Mouse (Mus musculus): ENCODE results near the gene Ggta1.

Ggta1 gene

DNA sequence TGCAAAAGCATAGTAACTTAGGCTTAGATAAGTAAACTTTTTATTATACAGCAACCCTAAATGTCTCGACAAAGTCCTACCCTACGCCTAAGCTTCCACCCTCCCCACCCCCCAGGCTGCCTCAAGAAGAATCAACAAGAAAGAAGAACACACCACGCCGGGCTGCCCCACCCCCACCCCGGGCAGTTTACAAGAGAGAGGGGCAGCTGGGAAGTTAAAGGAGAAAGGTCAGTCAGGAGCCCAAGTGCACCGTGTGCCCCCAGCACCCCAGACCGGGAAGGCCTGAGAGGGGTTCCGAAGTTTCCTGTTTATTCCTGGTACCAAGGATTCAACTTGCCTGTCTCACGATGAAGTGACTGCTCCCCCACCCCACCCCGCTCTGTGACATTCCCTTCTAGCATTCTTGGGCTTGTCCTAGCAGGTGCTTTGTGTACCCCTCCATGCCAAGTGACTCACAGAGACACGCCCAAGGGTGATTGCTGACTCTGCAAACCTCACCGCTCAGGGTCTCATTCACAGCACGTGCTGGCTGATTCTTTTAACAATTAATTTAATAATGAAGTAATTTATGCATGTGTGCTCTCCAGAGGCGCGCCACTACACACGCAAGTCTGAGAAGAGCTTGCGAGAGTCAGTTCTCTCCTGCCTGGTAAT, 27.6 kb upstream of the Ggta1 start:
- no peak for DNase-seq (ENCODE audit: low spot score in 2 of 2)

DNA sequence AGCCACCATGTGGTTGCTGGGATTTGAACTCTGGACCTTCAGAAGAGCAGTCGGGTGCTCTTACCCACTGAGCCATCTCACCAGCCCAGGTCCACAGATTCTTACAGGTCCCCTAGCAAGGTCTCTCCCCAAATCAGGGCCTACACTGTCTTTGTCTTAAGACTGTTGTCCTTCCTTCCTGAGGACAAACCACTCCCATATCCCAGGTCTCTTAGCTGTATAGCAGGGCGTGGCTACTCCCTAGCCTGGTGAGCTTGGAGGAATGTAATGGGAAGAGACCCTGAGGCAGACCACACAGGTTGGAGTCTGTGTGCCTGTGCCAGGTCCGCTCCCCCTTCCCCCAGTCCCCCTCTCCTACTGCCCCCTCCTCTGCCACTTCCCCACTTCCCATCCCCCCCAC, 24.7 kb upstream of the Ggta1 start:
- DNase-seq (ENCODE audit: low spot score in 2 of 2), result no peak

DNA sequence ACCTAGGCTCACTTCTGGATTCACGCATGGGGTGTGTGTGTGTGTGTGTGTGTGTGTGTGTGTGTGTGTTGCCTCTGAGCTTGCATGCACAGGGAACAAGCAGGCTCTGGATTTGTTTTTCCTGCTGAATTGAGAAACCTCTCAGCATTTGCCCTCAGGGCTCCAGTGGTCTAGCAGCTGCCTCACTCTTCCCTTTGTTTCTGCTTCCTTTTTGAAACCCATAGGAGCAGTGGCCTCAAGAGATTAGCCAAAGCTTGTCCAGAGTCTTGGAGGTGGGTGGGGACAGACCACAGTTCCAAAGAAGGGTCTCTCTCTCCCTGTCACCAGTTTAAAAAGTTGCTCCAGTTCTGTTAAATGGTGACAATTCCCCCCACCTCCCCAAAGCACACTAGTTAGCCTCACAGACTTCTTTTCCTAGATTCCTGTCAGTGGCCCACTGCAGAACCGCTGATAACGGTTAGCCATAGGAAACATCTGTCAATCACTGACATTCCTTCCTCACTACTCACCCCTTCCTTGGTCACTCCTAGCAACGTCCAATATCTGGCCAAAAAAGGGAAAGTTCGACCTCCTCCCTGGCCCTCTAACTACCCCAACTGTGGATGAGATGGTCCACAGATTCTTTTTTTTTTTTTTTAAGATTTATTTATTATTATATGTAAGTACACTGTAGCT, 24.1 kb upstream of the Ggta1 start:
- no peak for DNase-seq (ENCODE audit: low spot score in 2 of 2)

GRCm38 (mm10) chr2:35484102-35484501, 21.1 kb upstream of the Ggta1 start:
- no peak for DNase-seq (ENCODE audit: low spot score in 2 of 2)

DNA sequence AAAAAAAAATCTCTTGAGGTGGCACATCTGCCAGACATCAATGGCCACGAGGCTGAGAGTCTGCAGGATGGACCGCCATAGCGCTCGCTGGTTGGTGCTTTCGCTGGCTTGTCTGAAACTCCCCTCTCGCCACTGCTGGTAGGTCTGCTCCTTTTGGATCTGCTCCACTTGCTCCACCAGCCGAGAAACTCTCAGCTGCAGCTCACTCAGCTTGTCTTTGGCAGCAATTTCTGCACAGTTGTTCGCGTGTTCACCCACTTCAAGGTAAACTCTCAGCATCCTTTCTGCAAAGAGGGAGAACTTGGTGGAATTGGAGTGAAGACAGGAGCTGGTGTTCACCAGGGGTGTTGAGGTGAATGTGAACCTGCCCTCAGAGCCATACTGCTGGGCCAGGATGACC, 20.4 kb upstream of the Ggta1 start:
- no peak for DNase-seq (ENCODE audit: low spot score in 2 of 2)

GRCm38 (mm10) chr2:35481322-35481990, 18.4 kb upstream of the Ggta1 start:
- no peak for DNase-seq (ENCODE audit: low spot score in 2 of 2)

GRCm38 (mm10) chr2:35480073-35480472, 17.0 kb upstream of the Ggta1 start:
- no peak for DNase-seq (ENCODE audit: low spot score in 2 of 2)

GRCm38 (mm10) chr2:35478812-35479122, 15.7 kb upstream of the Ggta1 start:
- no peak for DNase-seq (ENCODE audit: low spot score in 2 of 2)

- no peak for DNase-seq (ENCODE audit: low spot score in 2 of 2)
Observed at GRCm38 (mm10) chr2:35477999-35478811, 15.2 kb upstream of the Ggta1 start.

DNA sequence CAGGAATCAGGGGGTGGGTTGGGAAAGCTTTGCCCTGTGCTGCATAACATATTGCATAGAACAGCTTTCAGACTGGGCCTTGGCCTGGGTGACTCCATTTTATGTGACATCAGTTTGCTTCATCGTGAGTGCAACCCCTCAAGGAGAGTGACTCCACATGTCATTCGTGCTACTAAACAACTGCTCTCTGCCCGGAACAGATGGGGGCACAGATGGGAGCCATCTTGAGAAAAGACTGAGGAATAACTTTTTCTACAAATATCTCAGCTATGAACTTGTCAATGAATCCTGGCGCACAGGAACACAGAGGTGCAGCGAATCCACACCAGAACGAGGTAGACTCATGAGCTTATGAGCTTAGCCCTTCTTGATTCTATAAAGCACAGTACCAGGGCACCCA, 14.3 kb upstream of the Ggta1 start:
- no peak for DNase-seq (ENCODE audit: low spot score in 2 of 2)

GRCm38 (mm10) chr2:35474916-35475315, 11.9 kb upstream of the Ggta1 start:
- DNase-seq (ENCODE audit: low spot score in 2 of 2), result no peak

DNA sequence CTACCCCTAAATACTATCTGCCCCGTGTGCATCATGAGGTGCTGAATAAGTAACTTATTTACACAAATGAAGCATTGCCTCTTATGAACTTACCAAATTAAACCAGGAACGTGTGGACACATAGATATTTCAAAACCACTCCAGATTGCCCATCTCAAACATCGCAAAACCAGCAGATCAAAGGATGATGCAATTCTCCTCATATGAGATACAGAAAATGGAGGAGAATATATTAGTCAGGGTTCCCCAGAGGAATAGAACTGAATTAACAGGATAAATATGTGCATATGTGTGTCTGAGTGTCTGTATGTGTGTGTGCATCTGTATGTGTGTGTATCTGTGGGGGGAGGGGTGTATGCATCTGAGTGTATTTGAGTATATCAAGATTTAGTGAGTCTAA, 6.2 kb upstream of the Ggta1 start:
- no peak for DNase-seq (ENCODE audit: low spot score in 2 of 2)

- DNase-seq (ENCODE audit: low spot score in 2 of 2), result no peak
Observed at GRCm38 (mm10) chr2:35468276-35468675, 5.2 kb upstream of the Ggta1 start.

GRCm38 (mm10) chr2:35467855-35468254, 4.8 kb upstream of the Ggta1 start:
- no peak for DNase-seq (ENCODE audit: low spot score in 2 of 2)

GRCm38 (mm10) chr2:35465677-35466076, 2.6 kb upstream of the Ggta1 start:
- no peak for DNase-seq (ENCODE audit: low spot score in 2 of 2)

DNA sequence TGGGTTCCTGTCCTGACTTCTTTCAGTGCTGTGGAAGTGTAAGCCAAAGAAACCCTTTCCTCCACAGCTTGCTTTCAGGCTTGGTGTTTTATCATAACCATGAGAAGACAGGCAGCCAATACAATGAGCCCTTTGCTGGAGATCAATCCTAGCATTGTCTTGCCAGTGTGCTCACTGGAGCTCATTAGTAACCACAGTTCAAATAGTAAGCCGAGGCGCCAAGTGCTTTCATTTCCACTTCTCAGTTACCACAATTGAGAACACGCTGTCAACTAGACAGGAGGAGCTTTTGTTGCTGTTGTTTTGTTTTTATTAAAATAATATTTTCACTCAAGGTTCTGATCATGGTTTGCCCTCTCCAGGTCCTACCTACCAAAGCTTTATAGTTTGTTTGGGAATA, 1.5 kb upstream of the Ggta1 start:
- no peak for DNase-seq (ENCODE audit: low spot score in 2 of 2)

DNA sequence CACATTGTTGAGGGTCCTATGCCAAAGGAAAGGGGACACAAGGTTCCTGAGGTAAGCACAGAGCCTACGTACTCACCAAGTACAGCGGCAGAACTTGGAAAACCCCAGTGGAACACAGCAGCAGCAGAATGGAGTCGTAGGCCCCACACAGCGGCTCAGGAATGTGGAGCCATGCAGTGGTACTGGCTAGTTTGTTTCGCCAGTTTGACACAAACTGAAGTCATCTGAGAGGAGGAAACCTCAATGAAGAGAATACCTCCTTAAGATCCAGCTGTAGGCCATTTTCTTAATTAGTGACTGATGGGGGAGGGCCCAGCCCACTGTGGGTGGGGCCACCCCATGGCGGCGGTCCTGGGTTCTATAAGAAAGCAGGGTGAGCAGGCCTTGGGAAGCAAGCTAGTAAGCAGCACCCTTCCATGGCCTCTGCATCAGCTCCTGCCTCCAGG, 1.1 kb upstream of the Ggta1 start:
- no peak for DNase-seq (ENCODE audit: low spot score in 2 of 2)

GRCm38 (mm10) chr2:35463372-35464088, 499 bp upstream of the Ggta1 start:
- DNase-seq (ENCODE audit: low spot score in 2 of 2), result peak; percentile 75 to 76

- peak in 1 of 2 experiments; percentile 26 for DNase-seq (ENCODE audit: low spot score in 2 of 2)
Observed at GRCm38 (mm10) chr2:35461971-35462787, 852 bp downstream of the Ggta1 start.

DNA sequence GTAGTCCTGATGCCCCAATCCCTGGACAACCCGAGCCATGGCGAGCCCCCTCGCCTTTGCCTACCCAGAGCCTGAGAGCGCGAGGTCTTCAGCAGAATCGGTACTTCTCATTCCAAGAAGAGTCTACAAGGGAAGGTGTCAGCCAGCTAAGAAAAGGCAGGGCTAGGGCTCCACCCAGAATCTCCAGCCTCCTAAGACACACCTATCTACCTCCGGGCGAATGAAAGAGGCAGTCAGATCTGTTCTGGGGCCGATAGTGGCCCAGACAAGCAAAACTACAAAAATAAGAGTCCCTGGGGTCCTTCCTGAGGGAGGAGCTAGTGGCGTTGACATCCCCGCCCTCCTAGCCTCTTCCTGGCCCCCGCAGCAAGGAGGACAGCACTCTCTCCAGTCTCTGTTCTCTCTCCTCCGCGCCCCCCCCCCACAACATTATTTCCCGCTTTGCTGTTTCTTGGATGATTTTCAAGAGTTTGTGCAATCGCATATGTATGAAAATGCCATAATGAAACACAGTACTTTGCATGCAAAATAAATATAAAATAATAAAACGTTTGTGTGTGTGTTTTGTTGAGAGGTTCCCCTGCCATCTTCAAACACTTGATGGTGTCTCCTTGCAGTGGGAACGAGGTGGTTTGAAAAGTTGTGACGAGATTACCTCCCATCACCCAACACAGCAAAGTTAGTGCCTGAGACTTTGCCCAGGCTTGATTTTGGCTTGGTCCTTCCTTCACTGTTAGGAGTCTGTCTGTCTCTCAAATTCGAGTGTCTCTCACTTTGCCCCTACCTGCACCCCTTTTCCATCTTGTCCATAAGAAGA, 1.7 kb downstream of the Ggta1 start:
- DNase-seq (ENCODE audit: low spot score in 2 of 2), result peak; percentile 45 to 59

All from heart, adult 9 months (tissue).